Mouse (Mus musculus): ENCODE data around the gene Nup85.

Gene Nup85

GRCm38 (mm10) chr11:115582913-115583606, 18.8 kb downstream of the Nup85 start:
- no peak for DNase-seq (ENCODE audit: low read depth)

- no peak for DNase-seq (ENCODE audit: low read depth)
Measured at GRCm38 (mm10) chr11:115584376-115585073, 20.3 kb downstream of the Nup85 start.

- DNase-seq (ENCODE audit: low read depth), result no peak
Measured at GRCm38 (mm10) chr11:115585573-115586100, 21.4 kb downstream of the Nup85 start.

- no peak for DNase-seq (ENCODE audit: low read depth)
Measured at GRCm38 (mm10) chr11:115586403-115586802, 22.2 kb downstream of the Nup85 start.

- no peak for DNase-seq (ENCODE audit: low read depth)
Measured at GRCm38 (mm10) chr11:115587984-115588383, 23.8 kb downstream of the Nup85 start.

- no peak for DNase-seq (ENCODE audit: low read depth)
Measured at GRCm38 (mm10) chr11:115590526-115591075, 26.4 kb downstream of the Nup85 start.

GRCm38 (mm10) chr11:115595209-115595608, 31.0 kb downstream of the Nup85 start:
- peak; percentile 59 for DNase-seq (ENCODE audit: low read depth)

GRCm38 (mm10) chr11:115598309-115598708, 34.1 kb downstream of the Nup85 start:
- DNase-seq (ENCODE audit: low read depth), result no peak

- peak; percentile 38 for DNase-seq (ENCODE audit: low read depth)
Measured at GRCm38 (mm10) chr11:115599722-115600121, 35.5 kb downstream of the Nup85 start.

GRCm38 (mm10) chr11:115600743-115601142, 36.5 kb downstream of the Nup85 start:
- DNase-seq (ENCODE audit: low read depth), result no peak

GRCm38 (mm10) chr11:115601174-115601573, 36.9 kb downstream of the Nup85 start:
- DNase-seq (ENCODE audit: low read depth), result no peak

GRCm38 (mm10) chr11:115603128-115603475, 38.9 kb downstream of the Nup85 start:
- no peak for DNase-seq (ENCODE audit: low read depth)

GRCm38 (mm10) chr11:115603476-115604303, 39.5 kb downstream of the Nup85 start, which contains the start of the genes Mrps7 and Gga3:
Mrps7 (plus strand) TSS chr11:115603925.
Gga3 (minus strand) TSS chr11:115604051.
- DNase-seq (ENCODE audit: low read depth), result peak; percentile 95

- no peak for DNase-seq (ENCODE audit: low read depth)
Measured at GRCm38 (mm10) chr11:115604304-115604696, 40.1 kb downstream of the Nup85 start.

- no peak for DNase-seq (ENCODE audit: low read depth)
Measured at GRCm38 (mm10) chr11:115606733-115607132, 42.5 kb downstream of the Nup85 start.

GRCm38 (mm10) chr11:115608421-115609399, 44.5 kb downstream of the Nup85 start:
- DNase-seq (ENCODE audit: low read depth), result no peak

GRCm38 (mm10) chr11:115609576-115609975, 45.3 kb downstream of the Nup85 start:
- no peak for DNase-seq (ENCODE audit: low read depth)

GRCm38 (mm10) chr11:115611173-115611572, 46.9 kb downstream of the Nup85 start:
- DNase-seq (ENCODE audit: low read depth), result no peak

- DNase-seq (ENCODE audit: low read depth), result peak; percentile 73
Measured at GRCm38 (mm10) chr11:115612059-115612409, 47.8 kb downstream of the Nup85 start.

GRCm38 (mm10) chr11:115612410-115613137, 48.3 kb downstream of the Nup85 start, which contains the start of gene Mif4gd:
Mif4gd (minus strand) TSS chr11:115612969.
- DNase-seq (ENCODE audit: low read depth), result peak; percentile 92

Data from NIH3T3 (cell line).